Mouse (Mus musculus): ENCODE measurements around the gene Hypm. TPM values are rescaled to one million over a fixed set of nuclear protein-coding genes. Genes with fewer than 3 reads are reported as not detected.

Gene Hypm
- polyA plus RNA-seq (2015; fragmentation: Nextera tagmentation; extraction: Ambion mirVana) = not detected in 2 replicates

DNA sequence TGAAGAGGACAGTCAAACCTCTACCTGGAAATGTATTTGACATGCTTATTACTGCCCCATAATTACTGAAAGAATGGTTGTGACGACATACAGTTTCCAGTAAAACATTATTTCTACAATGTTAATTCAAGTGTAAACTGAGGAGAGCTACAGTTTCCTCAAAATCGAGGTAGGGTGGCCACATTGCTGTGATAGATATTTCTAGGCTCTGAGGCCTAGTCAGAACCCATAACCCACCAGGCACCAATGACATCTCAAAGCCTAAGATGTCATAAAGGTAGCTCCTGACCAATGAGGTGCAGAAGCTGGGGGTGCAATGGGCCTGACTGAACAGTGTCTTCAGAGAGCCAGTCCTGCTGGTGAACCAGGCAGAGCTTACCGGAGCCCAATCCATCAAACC lies at the start of gene Hypm:
TSS of gene Hypm (plus strand) at position 301 of the 400 bp plus-strand sequence.

GRCm38 (mm10) chrX:9849403-9849802 lies 2.7 kb downstream of the Hypm start, which contains the start of gene H2al3:
H2al3 (plus strand) TSS chrX:9849703.

GRCm38 (mm10) chrX:9885322-9885721 lies 38.6 kb downstream of the Hypm start, which contains the start of gene Sytl5:
Sytl5 (plus strand) TSS chrX:9885622.

Other genes with a start within 250 kb of the Hypm start
- 28.8 and 37.2 TPM in 2 replicates for gene Dynlt3, start 183.9 kb upstream of the Hypm start, polyA plus RNA-seq (2015; fragmentation: Nextera tagmentation; extraction: Ambion mirVana)
- gene H2al3, start 2.8 kb downstream of the Hypm start, polyA plus RNA-seq (2015; fragmentation: Nextera tagmentation; extraction: Ambion mirVana) = not detected in 2 replicates
- gene Sytl5, start 38.7 kb downstream of the Hypm start, polyA plus RNA-seq (2015; fragmentation: Nextera tagmentation; extraction: Ambion mirVana) = 0.05 TPM in 2 replicates